Mouse (Mus musculus) lung, embryonic 14.5 days (tissue): ENCODE measurements at regions not wholly inside any gene's neighbourhood (a gene's known extent, or its start where the extent isn't known, plus 50 kb on each side); places are given as distances from the start of the nearest gene placed in this dataset.
"Not testable (repeated sequence)": the region's sequence is repeated elsewhere in the genome, so short reads cannot be mapped to it uniquely, and the experiment has no call there.

Experiments
- ATAC-seq: fragments of 200-750 bp; cut with Nextera tagmentation; 2 replicates; pipeline ENCODE4 v1.8.0; 2017; ENCODE audit warnings: mild to moderate bottlenecking, moderate TSS enrichment, moderate library complexity; ENCODE audit not compliant: insufficient read depth
- DNase-seq: peaks from one replicate; pipeline ENCODE4 v3.0.0-alpha.2; 2015
- H3K27ac ChIP-seq: fragments of 300-500 bp; sonication (generic); 2 replicates; pipeline ENCODE4 v1.5.1; 2014; ENCODE audit warnings: low read depth, mild to moderate bottlenecking, moderate library complexity
- H3K27me3 ChIP-seq: fragments of 300-500 bp; sonication (generic); 2 replicates; pipeline ENCODE4 v1.6.1; 2014; ENCODE audit warnings: low read length, control low read depth; ENCODE audit not compliant: insufficient read depth
- H3K36me3 ChIP-seq: fragments of 300-500 bp; sonication (generic); 2 replicates; pipeline ENCODE4 v1.6.1; 2014; ENCODE audit warnings: control low read depth; ENCODE audit not compliant: insufficient read depth
- H3K4me1 ChIP-seq: fragments of 300-500 bp; sonication (generic); 2 replicates; pipeline ENCODE4 v1.6.1; 2014; ENCODE audit warnings: antibody characterized with exemption, control low read depth; ENCODE audit not compliant: insufficient read depth
- H3K4me2 ChIP-seq: fragments of 300-500 bp; sonication (generic); 2 replicates; pipeline ENCODE4 v1.6.1; 2014; ENCODE audit warnings: mild to moderate bottlenecking
- H3K4me3 ChIP-seq: fragments of 300-500 bp; sonication (generic); 2 replicates; pipeline ENCODE4 v1.5.1; 2014; ENCODE audit warnings: low read depth, low read length
- H3K9ac ChIP-seq: fragments of 300-500 bp; sonication (generic); 2 replicates; pipeline ENCODE4 v1.6.1; 2014
- H3K9me3 ChIP-seq: fragments of 300-500 bp; sonication (generic); 2 replicates; pipeline ENCODE4 v1.6.1; 2016; ENCODE audit warnings: low read depth, low read length, control low read depth
- CTCF ChIP-seq: IDR thresholded peaks from 2 replicates; pipeline ENCODE4 v1.5.1; 2016; ENCODE audit warnings: antibody characterized with exemption, low read depth
- WGBS: fragments of 180-500 bp; shearing (Covaris S2); extraction: QIAGEN DNeasy Blood & Tissue Kit; methylation state at CpG from one replicate; pipeline ENCODE4 v1.1.7; 2014; 5-methylcytosine and 5-hydroxymethylcytosine counted together

DNA sequence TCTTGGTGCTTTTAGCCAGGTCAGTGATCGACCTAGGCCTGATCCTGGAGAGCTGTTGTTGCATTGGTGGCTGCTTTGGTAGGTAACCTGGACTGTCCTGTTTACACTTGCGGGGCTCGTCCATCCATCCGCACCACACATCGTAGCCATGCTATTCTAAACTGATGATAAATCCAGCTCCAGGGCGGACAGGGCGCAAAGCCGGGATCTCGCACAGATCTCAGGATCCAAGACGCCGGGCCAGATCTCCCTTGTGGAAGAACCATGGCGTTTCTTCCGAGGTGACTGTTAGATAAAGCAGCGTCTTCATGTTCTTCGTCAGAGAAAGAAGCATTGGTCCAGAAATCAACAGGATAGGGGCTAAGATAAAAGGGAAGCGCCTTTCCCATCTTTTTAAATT is 115.6 kb downstream of the Sec16b start:
- not testable (repeated sequence) for H3K9ac ChIP-seq, H3K9me3 ChIP-seq, H3K4me1 ChIP-seq, ATAC-seq, H3K4me2 ChIP-seq, H3K4me3 ChIP-seq, H3K36me3 ChIP-seq, H3K27ac ChIP-seq, H3K27me3 ChIP-seq, DNase-seq
- 71% methylated on average over 16 of the region's 16 CpGs for WGBS

DNA sequence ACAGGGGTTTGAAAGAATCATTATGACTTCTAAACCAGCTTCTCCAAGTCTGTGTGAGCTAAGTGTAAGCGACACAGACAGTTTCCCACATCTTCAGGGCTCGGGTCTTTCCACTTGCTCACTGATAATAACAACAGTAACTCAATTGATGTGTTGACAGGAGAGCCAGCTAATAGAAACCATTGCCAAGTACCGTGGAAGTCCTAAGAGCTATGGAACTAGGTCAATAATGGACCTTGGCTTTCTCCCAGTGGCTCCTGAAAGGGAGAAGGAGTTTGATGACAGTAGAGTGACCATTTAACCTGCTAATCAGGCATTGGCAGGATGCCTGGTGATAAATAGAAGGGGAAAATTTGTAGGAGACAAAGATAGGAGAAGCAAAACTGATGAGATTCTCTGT is 126.1 kb downstream of the Sec16b start:
- no peaks in the 10 kb centered on the region for H3K27me3 ChIP-seq
- H3K9me3 ChIP-seq = no peaks in the 10 kb centered on the region
- H3K9ac ChIP-seq = no peak overlapping the region
- no peaks in the 10 kb centered on the region for H3K36me3 ChIP-seq
- 56% methylated on average over 3 of the region's 3 CpGs for WGBS
- DNase-seq (no peak), ATAC-seq (no peak)
- H3K4me2 ChIP-seq = no peak overlapping the region
- no peak overlapping the region for H3K27ac ChIP-seq
- TF ChIP-seq CTCF = no peak
- H3K4me1 ChIP-seq = no peaks in the 10 kb centered on the region
- no peak overlapping the region for H3K4me3 ChIP-seq

DNA sequence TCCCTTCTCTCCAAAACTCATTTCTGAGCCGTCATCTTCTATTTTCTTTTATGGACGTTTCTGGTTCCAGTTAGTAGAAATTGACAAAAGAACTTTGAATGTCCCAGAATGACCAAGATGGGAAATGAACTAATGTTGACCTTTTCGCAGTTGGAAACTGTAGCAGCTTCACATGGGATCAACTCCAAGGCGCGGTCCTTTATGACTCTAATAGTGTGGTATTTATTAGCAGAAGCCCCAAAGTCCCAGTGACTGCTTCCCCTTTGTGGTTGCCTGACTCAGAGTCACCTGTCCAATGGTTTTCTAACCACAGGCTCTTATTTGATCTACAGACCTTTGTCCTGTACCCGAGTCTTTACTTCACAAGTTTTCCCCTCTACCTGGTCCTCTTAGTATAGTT is 126.9 kb downstream of the Sec16b start:
- Histone ChIP-seq H3K27ac (no peak overlapping the region), H3K4me2 (no peak overlapping the region), H3K27me3 (no peaks in the 10 kb centered on the region), H3K9me3 (no peaks in the 10 kb centered on the region), H3K36me3 (no peaks in the 10 kb centered on the region), H3K9ac (no peak overlapping the region), H3K4me1 (no peaks in the 10 kb centered on the region), H3K4me3 (no peak overlapping the region)
- 79% methylated on average over 6 of the region's 6 CpGs for WGBS
- no peak for TF ChIP-seq CTCF
- no peak for ATAC-seq
- DNase-seq = no peak

DNA sequence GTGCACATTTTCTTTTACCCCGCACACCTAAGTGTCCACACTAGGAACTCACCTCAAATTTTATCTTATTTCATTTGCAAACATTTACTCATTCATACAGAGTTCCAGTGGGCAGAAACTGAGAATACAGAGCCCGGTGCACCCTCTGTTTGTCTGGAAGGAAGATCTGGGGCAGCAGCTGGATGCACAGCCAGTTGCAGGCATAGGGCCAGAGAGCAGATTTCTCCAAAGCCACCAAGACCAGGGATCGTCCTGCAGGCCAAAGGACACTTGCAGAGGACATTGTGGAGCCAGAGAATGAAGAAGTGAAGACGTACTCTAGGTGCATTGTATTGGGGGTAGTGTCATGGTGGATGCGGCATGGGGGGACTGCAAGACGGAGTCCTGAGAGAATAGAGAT is 129.2 kb downstream of the Sec16b start:
- Histone ChIP-seq H3K4me1 (no peaks in the 10 kb centered on the region), H3K9ac (no peak overlapping the region), H3K4me3 (no peak overlapping the region), H3K36me3 (no peaks in the 10 kb centered on the region), H3K27me3 (no peaks in the 10 kb centered on the region), H3K9me3 (no peaks in the 10 kb centered on the region), H3K4me2 (no peak overlapping the region), H3K27ac (no peak overlapping the region)
- 84% methylated on average over 6 of the region's 6 CpGs for WGBS
- no peak for DNase-seq
- no peak for TF ChIP-seq CTCF
- ATAC-seq = no peak

DNA sequence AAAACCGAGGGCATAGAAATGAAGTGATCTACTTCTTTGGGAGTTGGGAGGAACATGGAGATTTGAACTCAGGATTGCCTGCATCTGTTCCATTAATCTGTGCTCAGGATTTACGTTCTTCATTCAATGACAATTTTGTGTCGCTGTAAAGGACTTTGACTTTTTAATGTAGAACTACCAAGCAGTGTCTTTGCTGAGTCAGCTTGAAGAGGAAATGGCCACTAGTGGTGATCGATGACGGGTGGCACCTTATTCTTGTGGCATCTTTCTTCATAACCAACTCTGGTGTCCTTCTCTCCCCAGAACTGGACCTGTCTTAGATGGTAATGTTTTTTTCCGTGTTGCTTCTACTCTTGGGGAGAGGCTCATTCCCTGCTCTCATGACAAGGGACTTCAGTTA is 137.0 kb downstream of the Sec16b start:
- DNase-seq (no peak), ATAC-seq (no peak)
- no peak overlapping the region for H3K4me2 ChIP-seq
- H3K4me1 ChIP-seq = no peaks in the 10 kb centered on the region
- H3K27ac ChIP-seq = no peak overlapping the region
- no peaks in the 10 kb centered on the region for H3K9me3 ChIP-seq
- no peak overlapping the region for H3K4me3 ChIP-seq
- 83% methylated on average over 6 of the region's 6 CpGs for WGBS
- TF ChIP-seq CTCF = no peak
- no peak overlapping the region for H3K9ac ChIP-seq
- H3K36me3 ChIP-seq = no peaks in the 10 kb centered on the region
- H3K27me3 ChIP-seq = no peaks in the 10 kb centered on the region

DNA sequence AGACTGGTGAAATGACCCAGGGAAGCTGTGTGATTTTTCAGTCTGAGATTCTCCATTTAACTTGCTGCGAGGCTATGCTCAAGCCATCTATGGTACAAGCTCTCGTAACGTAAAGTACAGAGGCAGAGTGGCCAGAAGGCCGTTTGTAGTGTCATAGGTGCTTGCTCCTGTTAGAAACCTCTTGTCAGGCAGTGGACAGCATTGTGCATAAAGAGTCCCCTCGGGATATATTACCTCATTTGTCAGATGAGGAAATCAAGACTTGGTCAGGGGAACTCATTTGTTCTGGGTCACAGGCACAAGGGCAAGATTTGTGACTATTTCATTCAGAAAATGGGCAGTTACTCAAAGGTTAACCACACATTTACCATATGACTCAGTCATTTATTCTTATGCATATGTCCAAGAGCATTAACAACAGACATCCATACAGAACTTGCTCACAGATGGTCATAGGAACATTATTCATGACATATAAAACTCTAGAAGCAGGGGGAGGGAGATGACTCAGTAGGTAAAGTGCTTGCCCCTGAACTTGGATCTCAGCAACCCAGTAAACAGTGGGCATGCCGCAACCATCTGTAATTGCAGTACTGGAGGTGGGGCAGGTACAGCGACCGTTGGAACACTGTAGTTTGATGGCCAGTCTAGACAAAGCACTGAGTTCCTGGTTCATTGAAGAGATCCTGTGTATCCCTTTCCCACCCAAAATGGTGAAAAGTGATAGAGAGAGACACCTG is 139.3 kb downstream of the Sec16b start:
- Histone ChIP-seq H3K9ac (no peak overlapping the region), H3K4me2 (no peak overlapping the region), H3K4me3 (no peak overlapping the region), H3K4me1 (no peaks in the 10 kb centered on the region), H3K27me3 (no peaks in the 10 kb centered on the region), H3K27ac (no peak overlapping the region), H3K9me3 (no peaks in the 10 kb centered on the region), H3K36me3 (no peaks in the 10 kb centered on the region)
- ATAC-seq (no peak), DNase-seq (no peak)
- no peak for TF ChIP-seq CTCF
- WGBS = 76% methylated on average over 8 of the region's 8 CpGs

DNA sequence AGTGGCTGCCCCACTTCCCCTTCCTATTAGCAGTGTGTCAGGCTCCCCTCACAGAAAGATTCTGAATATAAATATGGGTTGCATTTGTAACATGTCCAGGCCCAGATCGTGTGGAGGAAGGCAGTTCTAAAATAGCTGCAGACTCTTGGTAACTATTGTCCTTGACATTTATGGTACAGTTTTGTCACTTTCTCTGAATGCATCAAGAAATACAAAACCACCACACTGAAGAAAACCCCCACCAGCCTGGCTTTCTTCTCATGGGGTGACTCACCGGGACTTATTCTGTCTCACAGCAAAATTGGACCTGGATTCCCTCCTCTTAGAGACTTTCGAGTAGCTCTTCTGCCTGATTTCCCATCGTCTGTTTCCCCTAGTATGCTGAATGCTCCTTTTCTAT is 148.9 kb downstream of the Sec16b start:
- H3K4me3 ChIP-seq = no peak overlapping the region
- H3K9me3 ChIP-seq = no peaks in the 10 kb centered on the region
- no peaks in the 10 kb centered on the region for H3K4me1 ChIP-seq
- no peak overlapping the region for H3K27ac ChIP-seq
- no peaks in the 10 kb centered on the region for H3K36me3 ChIP-seq
- no peak for TF ChIP-seq CTCF
- ATAC-seq (no peak), DNase-seq (no peak)
- H3K9ac ChIP-seq = no peak overlapping the region
- no peak overlapping the region for H3K4me2 ChIP-seq
- WGBS = 73% methylated on average over 4 of the region's 4 CpGs
- H3K27me3 ChIP-seq = no peaks in the 10 kb centered on the region

DNA sequence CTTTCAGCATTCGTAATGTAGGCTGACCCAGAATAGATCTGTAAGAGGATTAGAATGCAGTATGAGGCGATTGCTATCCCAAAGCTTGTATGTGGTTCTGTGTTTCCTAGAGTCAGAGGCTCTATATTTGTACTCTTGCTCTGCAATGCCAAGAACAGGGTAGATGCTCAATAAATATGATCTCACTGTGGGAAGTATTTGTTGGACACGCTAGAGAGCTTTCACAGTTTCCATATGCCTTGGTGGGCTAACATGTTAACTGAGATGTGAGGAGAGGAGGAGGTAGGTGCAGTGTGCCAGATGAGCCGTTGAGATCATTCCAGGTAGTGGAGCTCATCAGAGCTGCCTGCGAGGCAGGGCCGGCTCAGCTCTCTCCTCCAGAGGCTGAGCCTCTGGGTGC is 163.1 kb downstream of the Sec16b start:
- no peaks in the 10 kb centered on the region for H3K9me3 ChIP-seq
- no peaks in the 10 kb centered on the region for H3K4me1 ChIP-seq
- no peaks in the 10 kb centered on the region for H3K27me3 ChIP-seq
- H3K4me3 ChIP-seq = no peak overlapping the region
- DNase-seq (no peak), ATAC-seq (no peak)
- no peak overlapping the region for H3K9ac ChIP-seq
- WGBS = 87% methylated on average over 6 of the region's 6 CpGs
- H3K4me2 ChIP-seq = no peak overlapping the region
- no peaks in the 10 kb centered on the region for H3K36me3 ChIP-seq
- no peak overlapping the region for H3K27ac ChIP-seq
- TF ChIP-seq CTCF = no peak
